Mouse (Mus musculus): Measurements from ENCODE around the gene Gstk1. TPM values are rescaled to one million over a fixed set of nuclear protein-coding genes. Genes with fewer than 3 reads are reported as not detected.

The Gstk1 gene
- total RNA-seq, 1 experiment: 8.1 TPM

DNA sequence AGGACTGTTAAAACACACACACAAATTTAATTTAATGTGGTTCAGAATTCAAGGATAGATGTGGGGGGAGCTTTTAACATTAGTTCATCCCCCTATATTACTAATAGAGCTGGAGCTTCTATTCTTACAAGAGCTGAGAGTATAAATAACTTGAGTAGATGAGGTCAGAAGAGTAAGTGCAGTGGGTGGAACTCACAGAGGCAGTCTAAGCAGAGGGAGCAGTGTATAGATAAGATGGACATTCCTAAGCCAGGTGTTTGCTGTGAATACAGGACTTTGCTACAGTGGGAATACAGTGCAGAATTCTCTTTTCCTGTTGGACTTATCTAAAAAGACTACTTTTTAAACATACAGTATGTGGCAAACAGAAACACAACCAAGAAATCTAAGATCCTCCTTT, 25.1 kb downstream of the Gstk1 start:
- Histone ChIP-seq H3K27ac (ENCODE audit: insufficient read depth, low read depth, low read length, poor library complexity, severe bottlenecking) (no peak overlapping the region), H3K36me3 (ENCODE audit: control insufficient read depth, insufficient read depth, low read length, poor library complexity, severe bottlenecking) (peaks cover 39% of the 10 kb centered on the region), H3K4me1 (ENCODE audit: control insufficient read depth in 2 of 2, insufficient read depth in 2 of 2, low read length in 2 of 2, poor library complexity in 1 of 2) (peaks cover 0 to 8% of the 10 kb centered on the region in 2 experiments; a peak in 2 of 4 replicates), H3K9me3 (ENCODE audit: control insufficient read depth, insufficient read depth, low read depth, low read length) (no peaks in the 10 kb centered on the region), H3K4me3 (ENCODE audit: insufficient read depth in 1 of 2, low read depth in 1 of 2, low read length in 2 of 2, poor library complexity in 1 of 2, severe bottlenecking in 1 of 2) (no peak overlapping the region), H3K9ac (ENCODE audit: insufficient read depth, low read depth, low read length, poor library complexity, severe bottlenecking) (no peak overlapping the region)
- in situ Hi-C loops (cut with MboI; ENCODE audit: low sequenced_read_pairs in 2 of 2, unreplicated experiment in 2 of 2): no loop called here
- DNase-seq (ENCODE audit: low read depth, low spot score): no peak
- TF ChIP-seq CHD2 (IDR thresholded peaks at IDR 0.05; ENCODE audit: low read depth, low read length): no peak
- no peak for TF ChIP-seq ZC3H11A (IDR thresholded peaks at IDR 0.05; ENCODE audit: borderline replicate concordance, low read depth, low read length)
- TF ChIP-seq MAFK (IDR thresholded peaks at IDR 0.05; ENCODE audit: insufficient read depth, low read depth, low read length): no peak
- no peak for TF ChIP-seq HCFC1 (IDR thresholded peaks at IDR 0.05; ENCODE audit: borderline replicate concordance, insufficient read depth, low read length)
- no peak for TF ChIP-seq ZNF384 (IDR thresholded peaks at IDR 0.05; ENCODE audit: low read depth, low read length)

DNA sequence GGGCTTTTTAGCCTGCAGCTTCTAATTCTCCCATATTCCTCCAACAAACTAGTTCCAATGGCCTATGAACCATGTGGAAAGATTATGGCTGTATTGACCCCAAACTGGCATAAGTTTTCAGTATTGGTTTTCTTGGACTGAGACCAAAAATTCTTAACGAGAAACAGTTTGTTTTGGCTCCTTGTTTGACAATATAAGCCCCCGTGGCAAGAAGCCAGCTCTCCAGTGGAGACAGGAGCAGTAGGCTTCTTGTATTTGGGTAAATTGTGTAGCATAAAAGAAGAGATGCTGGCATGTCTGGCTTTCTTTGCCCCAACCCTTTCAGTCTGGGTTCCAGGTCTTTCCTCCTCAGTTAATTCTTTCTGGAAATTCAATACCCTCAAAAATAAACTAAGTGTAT, 30.4 kb downstream of the Gstk1 start:
- H3K9me3 ChIP-seq (ENCODE audit: control insufficient read depth, insufficient read depth, low read depth, low read length): no peaks in the 10 kb centered on the region

DNA sequence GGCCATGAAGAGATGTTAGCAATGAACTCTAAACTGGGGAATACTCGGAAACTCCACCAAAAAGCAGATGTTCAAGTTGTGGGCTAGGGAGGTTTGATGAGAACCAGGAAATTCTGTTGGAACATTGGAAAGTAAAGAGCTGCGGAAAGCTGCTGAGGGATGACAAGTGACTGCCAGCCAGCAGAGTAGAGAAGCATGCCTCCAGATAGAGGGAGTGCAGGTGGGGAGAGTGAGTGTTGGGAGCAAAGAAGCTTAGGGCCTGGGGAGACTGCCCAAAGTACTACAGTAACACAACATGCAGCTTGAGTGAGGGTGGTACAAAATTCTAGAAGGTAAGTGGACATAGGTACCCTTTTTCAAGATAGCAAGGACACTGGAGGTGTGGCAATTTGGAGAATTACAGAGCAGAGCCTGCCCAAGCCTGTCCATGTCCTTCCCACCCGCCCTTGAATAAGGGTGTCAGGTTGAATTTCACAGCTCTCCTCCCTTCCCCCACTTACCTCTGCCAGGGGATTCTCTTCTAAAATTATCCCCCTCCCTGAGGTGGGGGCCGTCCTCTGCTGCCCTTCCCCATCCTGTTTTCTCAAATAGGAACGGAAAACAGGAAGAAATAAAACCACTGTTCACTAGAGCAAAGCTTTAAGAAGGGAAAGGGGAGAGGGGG, 37.3 kb downstream of the Gstk1 start:
- H3K9ac ChIP-seq (ENCODE audit: insufficient read depth, low read depth, low read length, poor library complexity, severe bottlenecking): no peak overlapping the region
- no peak for DNase-seq (ENCODE audit: low read depth, low spot score)
- TF ChIP-seq MAFK (IDR thresholded peaks at IDR 0.05; ENCODE audit: insufficient read depth, low read depth, low read length): no peak
- in situ Hi-C loops (cut with MboI; ENCODE audit: low sequenced_read_pairs in 2 of 2, unreplicated experiment in 2 of 2): no loop called here
- H3K4me3 ChIP-seq (ENCODE audit: insufficient read depth in 1 of 2, low read depth in 1 of 2, low read length in 2 of 2, poor library complexity in 1 of 2, severe bottlenecking in 1 of 2): no peak overlapping the region
- no peaks in the 10 kb centered on the region for H3K4me1 ChIP-seq (ENCODE audit: control insufficient read depth in 2 of 2, insufficient read depth in 2 of 2, low read length in 2 of 2, poor library complexity in 1 of 2)
- H3K9me3 ChIP-seq (ENCODE audit: control insufficient read depth, insufficient read depth, low read depth, low read length): no peaks in the 10 kb centered on the region
- H3K36me3 ChIP-seq (ENCODE audit: control insufficient read depth, insufficient read depth, low read length, poor library complexity, severe bottlenecking): peaks cover 36% of the 10 kb centered on the region
- no peak overlapping the region for H3K27ac ChIP-seq (ENCODE audit: insufficient read depth, low read depth, low read length, poor library complexity, severe bottlenecking)

More for the DNA sequence above, 30.4 kb downstream of the Gstk1 start:
- peaks cover 40% of the 10 kb centered on the region for H3K36me3 ChIP-seq (ENCODE audit: control insufficient read depth, insufficient read depth, low read length, poor library complexity, severe bottlenecking)
- in situ Hi-C loops (cut with MboI; ENCODE audit: low sequenced_read_pairs in 2 of 2, unreplicated experiment in 2 of 2): no loop called here
- no peak overlapping the region for H3K27ac ChIP-seq (ENCODE audit: insufficient read depth, low read depth, low read length, poor library complexity, severe bottlenecking)
- TF ChIP-seq HCFC1 (IDR thresholded peaks at IDR 0.05; ENCODE audit: borderline replicate concordance, insufficient read depth, low read length) (no peak), MAFK (IDR thresholded peaks at IDR 0.05; ENCODE audit: insufficient read depth, low read depth, low read length) (no peak), ZNF384 (IDR thresholded peaks at IDR 0.05; ENCODE audit: low read depth, low read length) (no peak), CHD2 (IDR thresholded peaks at IDR 0.05; ENCODE audit: low read depth, low read length) (no peak), ZC3H11A (IDR thresholded peaks at IDR 0.05; ENCODE audit: borderline replicate concordance, low read depth, low read length) (no peak)
- no peak overlapping the region for H3K4me3 ChIP-seq (ENCODE audit: insufficient read depth in 1 of 2, low read depth in 1 of 2, low read length in 2 of 2, poor library complexity in 1 of 2, severe bottlenecking in 1 of 2)
- DNase-seq (ENCODE audit: low read depth, low spot score): no peak
- H3K4me1 ChIP-seq (ENCODE audit: control insufficient read depth in 2 of 2, insufficient read depth in 2 of 2, low read length in 2 of 2, poor library complexity in 1 of 2): no peaks in the 10 kb centered on the region
- H3K9ac ChIP-seq (ENCODE audit: insufficient read depth, low read depth, low read length, poor library complexity, severe bottlenecking): no peak overlapping the region

DNA sequence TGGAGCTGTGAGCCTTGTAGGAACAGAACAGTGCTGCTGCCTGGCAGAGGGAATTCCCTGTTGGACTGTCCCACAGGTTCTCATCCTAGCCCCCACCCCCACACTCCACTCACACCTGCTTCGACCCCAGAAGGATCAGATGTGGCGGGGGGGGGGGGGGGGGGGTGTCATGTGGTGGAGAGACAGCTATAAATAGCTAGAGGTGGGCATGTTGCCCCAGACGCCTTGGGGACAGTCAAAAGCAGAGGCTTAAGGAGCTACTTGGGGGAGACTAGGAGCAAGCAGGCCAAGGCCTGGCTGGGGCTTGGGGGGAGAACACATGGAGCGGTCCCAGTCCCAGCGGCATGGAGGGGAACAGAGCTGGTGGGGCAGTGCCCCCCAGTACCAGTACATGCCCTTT, 40.7 kb downstream of the Gstk1 start, which contains the start of gene Clcn1:
Gene Clcn1, plus strand, starts transcription at position 238 of the 400 bp plus-strand sequence.
- DNase-seq (ENCODE audit: low read depth, low spot score): no peak
- Histone ChIP-seq H3K9ac (ENCODE audit: insufficient read depth, low read depth, low read length, poor library complexity, severe bottlenecking) (no peak within 1 kb of the TSS), H3K4me3 (ENCODE audit: insufficient read depth in 1 of 2, low read depth in 1 of 2, low read length in 2 of 2, poor library complexity in 1 of 2, severe bottlenecking in 1 of 2) (no peak within 1 kb of the TSS), H3K27ac (ENCODE audit: insufficient read depth, low read depth, low read length, poor library complexity, severe bottlenecking) (no peak within 1 kb of the TSS), H3K36me3 (ENCODE audit: control insufficient read depth, insufficient read depth, low read length, poor library complexity, severe bottlenecking) (peaks cover 13% of the 10 kb centered on the region), H3K4me1 (ENCODE audit: control insufficient read depth in 2 of 2, insufficient read depth in 2 of 2, low read length in 2 of 2, poor library complexity in 1 of 2) (no peaks in the 10 kb centered on the region), H3K9me3 (ENCODE audit: control insufficient read depth, insufficient read depth, low read depth, low read length) (no peaks in the 10 kb centered on the region)
- in situ Hi-C loops (cut with MboI; ENCODE audit: low sequenced_read_pairs in 2 of 2, unreplicated experiment in 2 of 2): no loop called here
- no peak for TF ChIP-seq ZC3H11A (IDR thresholded peaks at IDR 0.05; ENCODE audit: borderline replicate concordance, low read depth, low read length)
- no peak for TF ChIP-seq ZNF384 (IDR thresholded peaks at IDR 0.05; ENCODE audit: low read depth, low read length)
- TF ChIP-seq MAFK (IDR thresholded peaks at IDR 0.05; ENCODE audit: insufficient read depth, low read depth, low read length): no peak
- no peak for TF ChIP-seq CHD2 (IDR thresholded peaks at IDR 0.05; ENCODE audit: low read depth, low read length)
- TF ChIP-seq HCFC1 (IDR thresholded peaks at IDR 0.05; ENCODE audit: borderline replicate concordance, insufficient read depth, low read length): no peak

DNA sequence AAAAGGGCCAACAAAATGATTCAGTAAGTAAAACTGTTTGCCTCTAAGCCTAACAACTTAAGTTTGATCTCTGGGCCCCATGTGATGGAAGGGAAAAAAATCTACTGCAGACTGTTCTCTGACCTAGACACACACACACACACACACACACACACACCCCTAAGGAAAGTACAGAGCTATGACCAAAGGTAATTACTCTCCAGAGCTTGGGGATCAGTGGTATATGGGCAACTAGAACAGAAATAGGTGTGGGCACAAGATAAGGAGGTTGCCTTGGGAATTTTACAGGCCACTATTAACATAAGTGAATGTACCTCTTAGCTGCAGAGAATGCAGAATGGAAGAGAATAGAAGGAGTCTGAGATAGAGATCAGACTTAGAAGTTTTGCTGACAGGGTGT, 41.8 kb downstream of the Gstk1 start:
- H3K4me3 ChIP-seq (ENCODE audit: insufficient read depth in 1 of 2, low read depth in 1 of 2, low read length in 2 of 2, poor library complexity in 1 of 2, severe bottlenecking in 1 of 2): no peak overlapping the region
- peaks cover 7% of the 10 kb centered on the region for H3K36me3 ChIP-seq (ENCODE audit: control insufficient read depth, insufficient read depth, low read length, poor library complexity, severe bottlenecking)
- H3K4me1 ChIP-seq (ENCODE audit: control insufficient read depth in 2 of 2, insufficient read depth in 2 of 2, low read length in 2 of 2, poor library complexity in 1 of 2): no peaks in the 10 kb centered on the region
- in situ Hi-C loops (cut with MboI; ENCODE audit: low sequenced_read_pairs in 2 of 2, unreplicated experiment in 2 of 2): no loop called here
- H3K9ac ChIP-seq (ENCODE audit: insufficient read depth, low read depth, low read length, poor library complexity, severe bottlenecking): no peak overlapping the region
- no peaks in the 10 kb centered on the region for H3K9me3 ChIP-seq (ENCODE audit: control insufficient read depth, insufficient read depth, low read depth, low read length)
- no peak for DNase-seq (ENCODE audit: low read depth, low spot score)
- no peak overlapping the region for H3K27ac ChIP-seq (ENCODE audit: insufficient read depth, low read depth, low read length, poor library complexity, severe bottlenecking)
- no peak for TF ChIP-seq MAFK (IDR thresholded peaks at IDR 0.05; ENCODE audit: insufficient read depth, low read depth, low read length)
- no peak for TF ChIP-seq ZC3H11A (IDR thresholded peaks at IDR 0.05; ENCODE audit: borderline replicate concordance, low read depth, low read length)
- no peak for TF ChIP-seq HCFC1 (IDR thresholded peaks at IDR 0.05; ENCODE audit: borderline replicate concordance, insufficient read depth, low read length)
- TF ChIP-seq CHD2 (IDR thresholded peaks at IDR 0.05; ENCODE audit: low read depth, low read length): no peak
- TF ChIP-seq ZNF384 (IDR thresholded peaks at IDR 0.05; ENCODE audit: low read depth, low read length): no peak
